Mouse (Mus musculus): ENCODE measurements around the gene Actr1a. TPM values are rescaled to one million over a fixed set of nuclear protein-coding genes. Genes with fewer than 3 reads are reported as not detected.

The Actr1a gene
- total RNA-seq, 1 experiment from 2014 or later = 107 TPM

- DNase-seq = no peak
Observed at GRCm38 (mm10) chr19:46399886-46400285, 4.3 kb upstream of the Actr1a start.

DNA sequence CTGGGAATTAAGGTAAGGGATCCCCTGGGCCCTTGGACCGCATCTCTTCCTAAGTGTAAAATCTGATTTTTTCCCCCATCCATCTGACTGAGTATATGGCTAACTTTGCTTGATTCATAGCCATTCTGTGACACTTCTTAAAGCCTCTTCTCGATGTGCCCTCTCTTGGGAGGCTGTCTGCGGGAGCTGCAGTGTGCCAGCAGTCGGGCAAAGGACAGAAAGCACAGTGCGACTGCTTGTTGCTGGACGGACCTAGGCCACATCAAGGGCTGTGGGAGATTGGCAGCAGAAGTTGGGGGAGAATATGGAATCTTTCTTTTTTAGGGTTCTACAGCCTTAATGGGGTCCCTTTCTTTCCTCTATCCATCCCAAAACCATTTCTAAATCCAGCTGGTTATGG lies 3.8 kb upstream of the Actr1a start:
- no peak for DNase-seq

DNA sequence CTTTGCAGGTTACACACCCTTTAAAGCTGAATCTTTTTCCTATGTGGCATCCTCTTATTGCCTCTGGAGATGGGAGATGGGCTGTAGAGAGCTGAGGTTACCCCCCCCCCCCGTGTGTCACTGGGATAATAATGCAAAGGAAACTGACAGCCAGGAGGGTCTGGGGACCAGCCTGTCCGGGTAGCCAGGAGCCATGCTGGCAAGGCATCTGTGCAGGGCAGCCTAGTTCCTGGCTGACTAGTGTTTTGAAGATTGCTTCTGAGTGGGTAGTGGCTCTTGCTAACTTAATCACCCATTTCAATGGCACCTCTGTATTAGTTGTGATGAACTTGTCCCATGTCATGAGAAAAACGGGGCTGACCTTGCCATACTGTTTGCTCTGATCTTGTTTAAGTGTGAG lies 2.9 kb upstream of the Actr1a start:
- DNase-seq = no peak

- no peak for DNase-seq
Observed at GRCm38 (mm10) chr19:46397436-46398001, 2.0 kb upstream of the Actr1a start.

GRCm38 (mm10) chr19:46396686-46397435 lies 1.3 kb upstream of the Actr1a start, which contains the start of gene Sufu:
TSS of gene Sufu (plus strand) at chr19:46396896.
- peak; percentile 96 for DNase-seq

DNA sequence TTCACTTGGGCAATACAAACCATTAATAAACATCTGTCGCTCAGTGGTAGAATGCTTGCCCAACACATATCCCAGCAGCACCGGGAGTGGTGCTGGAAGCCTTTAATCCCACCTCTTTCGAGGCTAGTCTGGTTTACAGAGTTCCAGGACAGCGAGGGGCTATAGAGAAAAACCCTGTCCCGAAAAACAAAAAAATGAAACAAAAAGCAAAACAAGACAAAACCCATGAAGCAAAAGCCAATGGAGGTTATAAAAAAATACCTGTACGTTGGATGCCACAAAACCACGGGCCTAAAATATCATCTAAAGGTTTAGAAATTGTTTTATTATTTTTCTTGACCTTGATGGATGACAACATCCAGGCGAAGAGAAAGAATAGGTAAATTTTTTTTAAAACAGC lies 561 bp upstream of the Actr1a start:
- no peak for DNase-seq

GRCm38 (mm10) chr19:46394712-46395108 lies 838 bp downstream of the Actr1a start:
- DNase-seq = no peak

DNA sequence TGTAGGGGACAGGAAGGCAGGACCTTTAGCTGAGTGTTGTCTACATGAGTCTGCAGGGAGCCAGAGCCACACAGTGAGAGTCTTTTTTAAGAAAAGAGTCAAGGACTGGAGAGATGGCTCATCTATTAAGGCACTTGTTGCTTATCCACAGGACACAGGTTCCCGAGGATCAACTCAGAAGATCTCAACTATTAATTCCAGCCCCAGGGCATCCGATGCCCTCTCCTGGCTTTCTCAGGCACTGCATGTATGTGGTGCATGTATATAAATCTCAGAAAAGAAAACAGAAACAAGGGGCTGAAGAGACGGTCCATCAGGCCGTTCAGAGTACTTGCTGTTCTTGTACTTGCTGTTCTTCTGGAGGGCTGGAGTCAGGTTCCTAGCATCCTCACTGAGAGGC lies 3.5 kb downstream of the Actr1a start:
- peak; percentile 36 for DNase-seq

- no peak for DNase-seq
Observed at GRCm38 (mm10) chr19:46389872-46390271, 5.7 kb downstream of the Actr1a start.

DNA sequence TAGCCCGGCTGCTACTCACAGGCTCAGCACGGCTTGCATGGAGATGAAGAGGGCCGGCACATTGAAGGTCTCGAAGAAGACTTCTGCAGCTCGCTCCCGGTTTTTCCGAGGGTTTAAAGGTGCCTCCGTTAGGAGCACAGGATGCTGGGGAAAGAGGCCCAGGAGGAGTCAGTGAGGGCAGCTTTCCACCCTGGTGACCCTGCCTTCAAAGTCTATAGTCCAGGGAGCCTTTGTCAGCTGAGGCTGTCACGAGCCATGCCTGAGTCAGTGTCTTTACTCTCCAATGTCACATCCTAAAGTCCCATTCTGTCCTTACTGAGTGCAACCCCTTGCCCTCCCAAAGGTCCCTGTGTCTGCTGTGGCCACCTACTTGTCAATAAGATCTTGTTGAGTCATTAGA lies 13.3 kb downstream of the Actr1a start:
- DNase-seq = no peak

GRCm38 (mm10) chr19:46375891-46376290 lies 19.7 kb downstream of the Actr1a start:
- no peak for DNase-seq

DNA sequence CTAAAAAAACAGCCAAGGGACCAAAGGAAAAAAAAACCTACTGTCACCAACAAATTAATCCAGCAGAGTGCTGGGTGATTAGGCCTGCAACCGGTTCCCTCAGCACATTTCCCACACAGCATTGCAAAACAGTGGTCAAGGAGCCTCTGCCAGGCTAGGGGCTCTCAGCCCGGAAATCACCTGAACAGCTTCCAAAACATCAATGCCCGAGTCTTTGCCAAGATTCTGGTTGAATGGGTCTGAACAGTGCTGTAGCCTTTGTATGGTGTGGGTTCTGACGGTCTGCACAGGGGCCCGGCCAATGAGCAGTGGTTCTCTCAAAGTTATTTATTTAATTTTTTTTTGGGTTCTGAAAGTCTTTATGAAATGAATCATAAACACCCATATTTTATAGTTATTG lies 20.1 kb downstream of the Actr1a start:
- no peak for DNase-seq

DNA sequence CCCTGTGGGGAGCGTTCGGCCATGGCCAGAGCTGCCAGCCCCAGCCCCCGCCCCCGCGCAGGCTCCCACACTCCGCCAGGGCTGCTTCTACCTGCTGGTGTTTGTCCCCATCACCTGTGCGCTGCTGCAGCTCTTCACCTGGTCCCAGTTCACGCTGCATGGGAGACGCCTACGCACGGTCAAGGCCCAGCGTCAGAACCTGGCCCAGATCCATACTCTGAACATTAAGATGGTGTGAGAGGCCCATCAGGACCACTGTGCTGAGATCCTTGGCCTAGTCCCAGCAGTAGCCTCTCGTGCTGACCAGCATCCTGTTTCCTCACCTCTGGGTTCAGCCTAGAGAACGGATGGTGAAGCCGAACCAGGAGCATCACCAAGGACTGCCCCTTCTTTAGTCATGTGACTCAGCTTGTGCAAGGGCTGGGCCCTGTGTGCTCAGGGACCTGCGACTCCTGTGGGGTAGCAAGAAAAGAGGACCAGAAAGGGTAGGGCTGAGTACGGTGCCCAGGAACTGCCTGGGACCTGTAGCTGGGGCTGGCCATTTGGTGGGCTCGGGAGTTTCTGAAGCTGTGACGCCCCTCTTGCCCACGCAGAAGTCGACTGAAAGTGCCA lies 21.0 kb downstream of the Actr1a start:
- DNase-seq = no peak

DNA sequence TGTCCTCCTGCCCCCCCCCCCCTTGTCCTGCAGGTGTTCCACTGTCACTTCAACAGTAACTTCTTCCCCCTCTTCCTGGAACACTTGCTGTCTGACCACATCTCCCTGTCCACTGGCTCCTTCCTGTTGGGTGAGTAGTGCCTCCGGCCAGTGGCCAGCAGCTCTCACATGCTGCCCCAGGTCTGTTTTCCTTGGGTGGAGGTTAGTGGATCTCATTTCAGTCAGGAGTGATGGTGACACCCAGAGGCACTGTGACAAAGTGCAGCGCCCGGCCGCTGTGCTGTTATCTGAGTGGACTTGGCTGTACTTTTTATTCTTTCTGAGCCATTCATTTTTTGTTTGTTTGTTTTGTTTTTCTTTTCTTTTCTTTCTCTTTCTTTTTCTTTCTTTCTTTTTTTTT lies 26.3 kb downstream of the Actr1a start:
- DNase-seq = peak; percentile 63

DNA sequence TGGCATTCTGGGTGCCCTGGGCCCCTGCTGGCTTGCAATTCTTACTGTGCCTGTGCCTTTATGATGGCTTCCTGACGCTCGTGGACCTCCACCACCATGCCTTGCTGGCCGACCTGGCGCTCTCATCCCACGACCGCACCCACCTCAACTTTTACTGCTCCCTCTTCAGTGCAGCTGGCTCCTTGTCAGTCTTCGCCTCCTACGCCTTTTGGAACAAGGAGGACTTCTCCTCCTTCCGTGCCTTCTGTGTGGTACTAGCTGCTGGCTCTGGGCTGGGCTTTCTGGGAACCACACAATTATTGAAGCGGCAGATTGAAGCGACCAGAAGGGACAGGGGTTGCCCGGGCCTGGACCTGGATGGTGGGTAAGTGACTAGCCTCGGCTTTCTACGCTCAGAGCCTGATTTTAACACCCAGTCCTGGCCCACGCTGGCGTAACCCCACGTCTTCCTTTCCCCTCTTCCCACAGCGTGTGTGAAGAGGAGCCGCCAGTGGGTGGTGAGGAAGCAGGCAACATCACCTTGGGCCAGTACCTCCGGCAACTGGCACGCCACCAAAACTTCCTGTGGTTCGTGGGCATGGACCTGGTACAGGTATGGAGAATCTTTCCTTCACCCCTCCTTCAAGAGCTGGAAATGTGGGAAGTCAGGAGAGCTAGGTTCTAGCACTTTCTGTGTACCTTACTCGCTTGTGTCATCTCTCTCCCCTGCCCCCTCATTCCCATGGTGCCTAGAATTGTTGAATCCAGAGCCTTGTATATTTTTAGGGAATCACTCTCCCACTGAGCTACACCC lies 27.6 kb downstream of the Actr1a start:
- no peak for DNase-seq

DNA sequence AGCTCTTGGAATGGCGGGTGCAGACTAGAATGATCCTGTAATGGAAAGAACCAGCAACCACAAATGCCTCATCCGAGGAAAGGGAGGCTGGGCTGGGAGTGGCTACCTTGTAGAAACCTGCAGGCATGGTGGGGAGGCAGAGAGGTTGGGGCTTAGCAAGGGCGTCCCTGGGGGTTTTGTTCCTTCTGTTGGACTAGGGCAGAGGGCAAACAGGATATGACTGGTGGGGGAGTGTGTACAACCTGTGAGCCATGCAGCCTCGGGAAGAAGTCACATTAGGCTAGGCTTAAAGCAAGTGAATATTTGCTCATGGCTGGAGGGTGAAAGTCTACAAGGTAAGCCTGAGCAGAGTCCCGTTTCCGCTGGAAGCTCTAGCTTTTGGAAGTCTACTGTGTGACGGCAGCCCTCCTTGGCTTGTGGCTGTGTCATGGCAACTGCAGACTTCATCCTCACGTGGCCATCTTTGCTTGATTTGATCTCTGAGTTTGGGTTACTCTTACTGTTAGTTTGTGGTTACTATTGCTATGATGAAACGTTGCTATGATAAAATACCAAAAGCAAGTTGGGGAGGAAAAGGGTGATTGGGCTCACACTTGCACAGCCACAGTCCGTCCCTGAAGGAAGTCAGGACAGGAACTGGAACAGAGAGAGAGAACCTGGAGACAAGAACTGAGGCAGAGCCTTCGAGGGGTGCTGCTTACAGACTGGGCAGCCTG lies 32.1 kb downstream of the Actr1a start:
- DNase-seq = no peak

DNA sequence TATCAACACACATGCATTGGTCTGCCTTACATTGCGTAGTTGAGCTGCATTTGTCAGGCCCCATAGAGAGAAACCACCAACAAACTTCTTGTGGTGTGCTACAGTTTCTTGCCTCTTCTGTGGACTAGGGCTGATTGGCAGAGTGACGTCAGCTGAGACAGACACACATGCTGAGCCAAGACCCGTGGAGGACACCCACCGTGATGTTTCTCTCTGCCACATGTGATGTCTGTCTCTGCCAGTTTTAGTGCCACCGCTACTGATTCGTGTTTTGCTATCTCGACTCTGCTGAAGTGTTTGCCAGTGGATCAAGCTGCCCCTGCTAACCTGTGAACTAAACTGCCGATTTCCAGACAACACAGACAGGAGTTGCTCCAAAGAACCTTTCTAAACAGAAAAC lies 33.4 kb downstream of the Actr1a start:
- DNase-seq = no peak

DNA sequence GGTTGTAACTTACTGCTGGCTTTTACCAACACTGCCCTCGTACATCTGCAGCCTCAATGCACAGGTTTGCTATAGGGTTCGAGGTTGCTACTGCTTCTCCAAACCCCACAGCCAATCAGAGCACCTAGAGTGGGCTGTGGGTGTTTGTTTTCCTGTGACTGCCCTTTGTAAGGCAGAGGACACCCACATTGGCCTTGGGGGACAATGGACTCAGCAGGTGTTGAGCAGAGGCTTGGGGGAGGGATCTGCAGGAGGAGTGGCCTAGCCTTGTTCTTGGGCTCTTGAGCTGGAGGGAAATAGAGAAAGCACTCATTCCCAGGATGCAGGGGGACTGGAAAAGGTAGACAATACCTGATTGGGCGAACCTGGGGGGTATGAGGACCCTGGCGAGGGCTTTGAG lies 37.2 kb downstream of the Actr1a start:
- no peak for DNase-seq

DNA sequence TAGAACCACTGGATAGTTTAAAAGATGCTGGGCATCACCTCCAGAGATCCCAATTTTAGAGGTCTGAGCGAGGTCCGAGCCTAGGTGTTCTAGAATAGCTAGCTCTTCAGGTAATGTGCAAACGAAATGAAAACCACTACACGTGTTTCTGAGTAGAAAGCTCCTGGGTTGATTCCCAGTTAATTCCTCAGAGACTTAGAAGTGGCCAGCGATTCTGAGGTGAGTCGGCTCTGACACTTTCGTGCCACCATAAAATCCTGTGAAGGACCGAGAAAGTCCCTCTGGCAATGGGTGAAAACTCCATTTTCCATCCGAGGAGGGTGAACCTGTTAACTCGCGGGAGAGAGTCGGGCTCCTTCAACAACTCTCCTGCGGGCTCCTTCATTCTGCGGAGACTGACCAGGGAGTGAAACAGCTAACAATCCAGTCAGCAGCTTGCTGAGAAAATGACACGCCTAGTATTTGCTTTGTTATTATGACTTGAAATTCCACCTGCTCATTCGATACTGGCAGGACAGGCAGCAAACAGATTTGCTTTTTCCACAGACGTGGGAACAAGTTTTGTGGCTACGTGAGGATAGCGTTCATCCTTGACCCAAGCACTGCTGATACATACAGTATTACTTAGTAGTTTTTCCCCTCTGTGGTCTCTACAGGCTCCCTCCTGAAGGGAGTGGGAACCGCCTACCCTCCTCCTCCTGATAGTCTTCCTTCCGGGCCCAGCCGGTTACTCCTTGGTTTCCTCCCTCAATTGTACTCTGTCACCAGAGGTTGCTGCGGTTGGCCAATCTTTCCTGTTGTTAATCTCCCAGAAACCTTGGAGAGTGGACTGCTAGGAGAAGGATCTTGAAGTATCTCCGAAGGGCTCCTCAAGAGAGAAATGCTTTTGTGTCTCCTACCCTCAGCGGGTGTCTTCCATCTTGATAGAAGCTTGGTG lies 37.9 kb downstream of the Actr1a start:
- no peak for DNase-seq

GRCm38 (mm10) chr19:46356701-46357138 lies 38.8 kb downstream of the Actr1a start:
- DNase-seq = peak; percentile 89

Measured in adrenal gland, postnatal 25 days (tissue).